Mouse (Mus musculus) E14TG2a.4 (cell line): ENCODE data around the gene Elmod3.

Source experiments
- H3K27me3 ChIP-seq: 2 replicates; pipeline ENCODE4 v1.6.1; 2014; ENCODE audit warnings: low read length, control low read depth; ENCODE audit not compliant: insufficient read depth
- H3K36me3 ChIP-seq: 2 replicates; pipeline ENCODE4 v1.6.1; 2014; ENCODE audit warnings: low read length, control low read depth; ENCODE audit not compliant: insufficient read depth
- H3K4me1 ChIP-seq: replicated peaks from 2 replicates; pipeline ENCODE4 v1.6.1; 2014; ENCODE audit warnings: low read depth, low read length, control low read depth
- H3K4me3 ChIP-seq: replicated peaks from 2 replicates; pipeline ENCODE4 v1.5.1; 2014; ENCODE audit warnings: mild to moderate bottlenecking, low read length
- H3K9me3 ChIP-seq: 2 replicates; pipeline ENCODE4 v1.6.1; 2014; ENCODE audit warnings: low read length, control low read depth
- CTCF ChIP-seq: conservative IDR thresholded peaks from 2 replicates; pipeline ENCODE4 v1.5.1; 2014; ENCODE audit warnings: low read length
- NANOG ChIP-seq: IDR thresholded peaks from 2 replicates; pipeline ENCODE4 v1.6.1; 2014; ENCODE audit warnings: borderline replicate concordance, low read length, mixed read lengths
- POU5F1 ChIP-seq: IDR thresholded peaks from 2 replicates; pipeline ENCODE4 v1.6.1; 2014; ENCODE audit warnings: low read length, borderline replicate concordance

The Elmod3 gene

GRCm38 (mm10) chr6:72631700-72632099 lies 33.5 kb upstream of the Elmod3 start:
- no peak for TF ChIP-seq CTCF
- H3K4me1 ChIP-seq: peaks cover 43% of the 10 kb centered on the region

DNA sequence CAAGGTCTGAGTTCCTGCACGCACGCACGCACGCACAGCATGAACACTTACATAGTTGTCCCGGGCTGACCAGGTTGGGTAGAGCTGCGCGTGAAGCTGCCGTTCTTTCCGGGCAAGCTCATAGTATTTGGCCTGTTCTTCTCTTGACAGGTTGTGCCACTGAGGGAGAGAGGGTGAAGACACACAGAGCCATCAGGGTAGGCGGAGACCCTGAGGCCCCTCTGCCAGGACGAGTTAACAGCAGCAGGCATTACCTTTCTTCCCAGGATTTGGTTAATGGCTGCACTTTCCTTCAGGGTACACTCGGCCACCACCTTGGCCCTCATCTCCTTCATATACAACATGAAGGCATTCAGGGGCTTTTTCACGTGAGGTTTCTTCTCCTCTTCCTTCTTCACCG lies 32.7 kb upstream of the Elmod3 start:
- peaks cover 39% of the 10 kb centered on the region for H3K4me1 ChIP-seq
- TF ChIP-seq CTCF (no peak), POU5F1 (no peak), NANOG (no peak)
- peaks cover 78% of the 10 kb centered on the region for H3K36me3 ChIP-seq
- no peaks in the 10 kb centered on the region for H3K9me3 ChIP-seq
- no peaks in the 10 kb centered on the region for H3K27me3 ChIP-seq
- H3K4me3 ChIP-seq: no peak overlapping the region

More at GRCm38 (mm10) chr6:72631700-72632099, 33.5 kb upstream of the Elmod3 start:
- Histone ChIP-seq H3K36me3 (peaks cover 70% of the 10 kb centered on the region), H3K9me3 (no peaks in the 10 kb centered on the region), H3K27me3 (no peaks in the 10 kb centered on the region), H3K4me3 (no peak overlapping the region)

DNA sequence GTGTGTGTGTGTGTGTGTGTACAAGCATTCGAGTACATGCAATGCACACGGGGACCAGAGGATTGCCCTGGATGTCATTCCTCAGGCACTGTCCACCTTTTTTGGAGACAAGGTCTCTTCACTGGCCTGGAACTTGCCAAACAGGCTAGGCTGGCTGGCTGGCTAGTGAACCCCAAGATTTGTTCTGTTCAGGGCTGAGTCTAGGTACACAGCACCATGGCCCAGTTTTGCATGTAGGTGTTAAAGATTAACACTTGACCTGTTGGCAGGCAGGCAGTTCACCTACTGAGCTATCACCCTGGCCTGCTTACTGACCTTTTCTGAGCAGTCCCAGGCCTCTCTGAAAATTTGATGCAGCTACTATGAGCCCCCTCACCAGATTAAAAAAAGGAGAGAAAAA lies 32.2 kb upstream of the Elmod3 start:
- Histone ChIP-seq H3K4me1 (peaks cover 34% of the 10 kb centered on the region), H3K27me3 (no peaks in the 10 kb centered on the region), H3K36me3 (peaks cover 82% of the 10 kb centered on the region), H3K4me3 (no peak overlapping the region), H3K9me3 (no peaks in the 10 kb centered on the region)
- TF ChIP-seq CTCF: no peak
- TF ChIP-seq POU5F1: no peak
- TF ChIP-seq NANOG: no peak

- peaks cover 32% of the 10 kb centered on the region for H3K4me1 ChIP-seq
- H3K27me3 ChIP-seq: no peaks in the 10 kb centered on the region
- H3K4me3 ChIP-seq: peak overlapping the region; percentile 57
- no peaks in the 10 kb centered on the region for H3K9me3 ChIP-seq
- peaks cover 65% of the 10 kb centered on the region for H3K36me3 ChIP-seq
- TF ChIP-seq POU5F1: no peak
- TF ChIP-seq NANOG: no peak
- no peak for TF ChIP-seq CTCF
Observed at GRCm38 (mm10) chr6:72627276-72627675, 29.1 kb upstream of the Elmod3 start.

DNA sequence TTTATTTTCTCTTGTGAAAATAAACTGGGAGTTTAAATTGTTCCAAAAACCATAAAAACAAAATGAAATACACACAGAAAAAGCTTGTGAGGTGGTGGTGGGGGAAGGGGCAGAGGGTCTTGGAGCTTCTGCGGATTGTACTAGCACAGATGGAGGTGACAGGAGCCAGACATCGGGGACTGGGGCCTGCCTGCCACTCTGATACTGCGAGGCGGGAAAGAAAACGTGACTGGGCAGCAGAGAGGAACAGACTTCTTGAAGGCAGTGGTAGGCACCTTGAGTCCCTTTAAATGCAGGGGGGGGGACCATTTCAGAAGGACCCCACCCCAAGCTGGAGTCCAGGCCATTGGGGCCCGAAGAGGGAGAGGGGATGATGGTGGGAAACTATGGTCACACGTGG lies 28.2 kb upstream of the Elmod3 start:
- no peak overlapping the region for H3K4me3 ChIP-seq
- no peaks in the 10 kb centered on the region for H3K27me3 ChIP-seq
- no peaks in the 10 kb centered on the region for H3K9me3 ChIP-seq
- H3K36me3 ChIP-seq: peaks cover 56% of the 10 kb centered on the region
- H3K4me1 ChIP-seq: peaks cover 25% of the 10 kb centered on the region
- no peak for TF ChIP-seq NANOG
- no peak for TF ChIP-seq CTCF
- no peak for TF ChIP-seq POU5F1

DNA sequence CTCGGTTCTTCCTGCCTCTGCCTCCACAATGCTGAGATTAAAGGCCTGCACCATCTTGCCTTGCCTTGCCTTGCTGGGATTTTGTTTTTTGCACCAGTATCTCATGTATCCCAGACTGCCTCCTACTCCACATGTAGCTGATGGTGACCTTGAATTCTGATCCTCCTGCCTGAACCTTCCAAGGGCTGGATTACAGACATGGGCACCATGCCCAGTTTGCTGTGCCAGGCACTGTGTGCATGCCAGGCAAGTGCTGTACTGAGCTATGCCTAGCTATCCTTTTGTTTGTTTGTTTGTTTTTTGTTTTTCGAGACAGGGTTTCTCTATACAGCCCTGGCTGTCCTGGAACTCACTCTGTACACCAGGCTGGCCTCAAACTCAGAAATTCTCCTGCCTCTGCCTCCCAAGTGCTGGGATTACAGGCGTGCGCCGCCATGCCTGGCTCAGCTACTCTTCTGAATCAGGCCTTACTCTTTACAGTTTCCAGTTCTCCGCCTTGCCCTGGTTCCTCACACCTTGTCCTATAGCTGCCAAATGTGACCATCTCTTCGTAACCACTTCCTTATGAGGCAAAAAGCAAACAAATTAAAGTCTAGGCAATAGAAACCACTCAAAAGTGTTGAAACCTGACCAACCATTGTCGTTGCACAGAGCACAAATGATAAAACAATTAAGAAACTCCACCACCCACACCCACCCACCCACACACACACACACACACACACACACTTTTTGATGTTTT lies 25.6 kb upstream of the Elmod3 start:
- Histone ChIP-seq H3K4me1 (peaks cover 39% of the 10 kb centered on the region), H3K27me3 (no peaks in the 10 kb centered on the region), H3K36me3 (peaks cover 31% of the 10 kb centered on the region), H3K9me3 (no peaks in the 10 kb centered on the region), H3K4me3 (no peak overlapping the region)
- TF ChIP-seq CTCF (no peak), POU5F1 (no peak), NANOG (no peak)

- Histone ChIP-seq H3K9me3 (no peaks in the 10 kb centered on the region), H3K4me1 (peaks cover 42% of the 10 kb centered on the region), H3K27me3 (no peaks in the 10 kb centered on the region), H3K4me3 (no peak overlapping the region), H3K36me3 (peaks cover 24% of the 10 kb centered on the region)
- no peak for TF ChIP-seq POU5F1
- no peak for TF ChIP-seq CTCF
- peak; percentile 76; the same call in 1 of the 2 replicates for TF ChIP-seq NANOG
Observed at GRCm38 (mm10) chr6:72622917-72623316, 24.7 kb upstream of the Elmod3 start.

GRCm38 (mm10) chr6:72620920-72621319 lies 22.7 kb upstream of the Elmod3 start:
- Histone ChIP-seq H3K27me3 (no peaks in the 10 kb centered on the region), H3K4me3 (no peak overlapping the region), H3K9me3 (no peaks in the 10 kb centered on the region), H3K4me1 (peaks cover 34% of the 10 kb centered on the region), H3K36me3 (peaks cover 4% of the 10 kb centered on the region)
- TF ChIP-seq CTCF (no peak), POU5F1 (no peak), NANOG (no peak)
